Mouse (Mus musculus) fat pad, adult 2 months (tissue): ENCODE measurements around the gene Lrrc27.

Experiments
- DNase-seq: peaks from one replicate; pipeline ENCODE4 v3.0.0-alpha.2; 2011; ENCODE audit warnings: low read depth, low spot score; ENCODE audit errors: extremely low read depth

Lrrc27 gene

GRCm38 (mm10) chr7:139212754-139213745 lies at the start of gene Lrrc27, which contains the start of gene Stk32c:
TSS of gene Lrrc27 (plus strand) at chr7:139212988.
TSS of gene Stk32c (minus strand) at chr7:139213307.
- DNase-seq: peak; percentile 80

- no peak for DNase-seq
These were observed 48.4 kb upstream of the Lrrc27 start for GRCm38 (mm10) chr7:139164410-139164809.

- DNase-seq: no peak
These were observed 43.6 kb upstream of the Lrrc27 start for GRCm38 (mm10) chr7:139169143-139169542.

- DNase-seq: no peak
These were observed 33.5 kb upstream of the Lrrc27 start for GRCm38 (mm10) chr7:139179299-139179698.

- no peak for DNase-seq
These were observed 32.7 kb upstream of the Lrrc27 start for GRCm38 (mm10) chr7:139180058-139180457.

GRCm38 (mm10) chr7:139184396-139184795 lies 28.4 kb upstream of the Lrrc27 start:
- DNase-seq: no peak

- DNase-seq: no peak
These were observed 27.9 kb upstream of the Lrrc27 start for GRCm38 (mm10) chr7:139184846-139185245.

GRCm38 (mm10) chr7:139185971-139186370 lies 26.8 kb upstream of the Lrrc27 start:
- DNase-seq: no peak

- DNase-seq: no peak
These were observed 26.4 kb upstream of the Lrrc27 start for GRCm38 (mm10) chr7:139186436-139186835.

GRCm38 (mm10) chr7:139187277-139187676 lies 25.5 kb upstream of the Lrrc27 start:
- no peak for DNase-seq

- no peak for DNase-seq
These were observed 24.8 kb upstream of the Lrrc27 start for GRCm38 (mm10) chr7:139187771-139188633.

GRCm38 (mm10) chr7:139188634-139189207 lies 24.1 kb upstream of the Lrrc27 start:
- no peak for DNase-seq

GRCm38 (mm10) chr7:139190616-139191015 lies 22.2 kb upstream of the Lrrc27 start:
- no peak for DNase-seq

- no peak for DNase-seq
These were observed 21.2 kb upstream of the Lrrc27 start for GRCm38 (mm10) chr7:139191619-139192018.

- no peak for DNase-seq
These were observed 15.8 kb upstream of the Lrrc27 start for GRCm38 (mm10) chr7:139197022-139197421.

- DNase-seq: no peak
These were observed 12.7 kb upstream of the Lrrc27 start for GRCm38 (mm10) chr7:139200108-139200507.

GRCm38 (mm10) chr7:139201209-139201608 lies 11.6 kb upstream of the Lrrc27 start:
- DNase-seq: no peak

- DNase-seq: no peak
These were observed 4.6 kb upstream of the Lrrc27 start for GRCm38 (mm10) chr7:139208023-139208772.

GRCm38 (mm10) chr7:139208773-139209095 lies 4.1 kb upstream of the Lrrc27 start:
- no peak for DNase-seq

- DNase-seq: no peak
These were observed 1.0 kb upstream of the Lrrc27 start for GRCm38 (mm10) chr7:139211761-139212160.

- DNase-seq: no peak
These were observed 963 bp downstream of the Lrrc27 start for GRCm38 (mm10) chr7:139213751-139214150.
